Mouse (Mus musculus) midbrain, postnatal 0 days (tissue): ENCODE results near the gene Cwc25. TPM values are rescaled to one million over a fixed set of nuclear protein-coding genes. Genes with fewer than 3 reads are reported as not detected.
"Not testable (repeated sequence)": the region's sequence is repeated elsewhere in the genome, so short reads cannot be mapped to it uniquely, and the experiment has no call there.

Source experiments
- ATAC-seq: fragments of 200-750 bp; cut with Nextera tagmentation; 2 replicates; pipeline ENCODE4 v1.8.0; 2017; ENCODE audit warnings: moderate number of reproducible peaks, mild to moderate bottlenecking, moderate TSS enrichment, moderate library complexity; ENCODE audit not compliant: low FRiP score
- DNase-seq: peaks from one replicate; pipeline ENCODE4 v3.0.0-alpha.2; 2015; ENCODE audit warnings: low spot score
- H3K27ac ChIP-seq: fragments of 300-500 bp; sonication (generic); 2 replicates; pipeline ENCODE4 v1.5.1; 2014; ENCODE audit warnings: low read depth, mild to moderate bottlenecking, low read length, mixed read lengths
- H3K27me3 ChIP-seq: fragments of 300-500 bp; sonication (generic); 2 replicates; pipeline ENCODE4 v1.6.1; 2014; ENCODE audit warnings: low read length, control low read depth, mixed read lengths; ENCODE audit not compliant: insufficient read depth
- H3K36me3 ChIP-seq: fragments of 300-500 bp; sonication (generic); 2 replicates; pipeline ENCODE4 v1.6.1; 2014; ENCODE audit warnings: low read length, control low read depth, mixed read lengths; ENCODE audit not compliant: insufficient read depth
- H3K4me1 ChIP-seq: fragments of 300-500 bp; sonication (generic); 2 replicates; pipeline ENCODE4 v1.6.1; 2014; ENCODE audit warnings: mild to moderate bottlenecking, control low read depth, antibody characterized with exemption, low read length, mixed read lengths; ENCODE audit not compliant: insufficient read depth
- H3K4me2 ChIP-seq: fragments of 300-500 bp; sonication (generic); 2 replicates; pipeline ENCODE4 v1.6.1; 2014; ENCODE audit warnings: low read depth, mild to moderate bottlenecking, low read length, mixed read lengths; ENCODE audit not compliant: poor library complexity, severe bottlenecking
- H3K4me3 ChIP-seq: fragments of 300-500 bp; sonication (generic); 2 replicates; pipeline ENCODE4 v1.5.1; 2014; ENCODE audit warnings: low read depth, mild to moderate bottlenecking, low read length, moderate library complexity
- H3K9ac ChIP-seq: fragments of 300-500 bp; sonication (generic); replicated peaks from 2 replicates; pipeline ENCODE4 v1.6.1; 2014; ENCODE audit warnings: mild to moderate bottlenecking, low read length, moderate library complexity, mixed read lengths; ENCODE audit not compliant: poor library complexity, severe bottlenecking
- H3K9me3 ChIP-seq: fragments of 300-500 bp; sonication (generic); 2 replicates; pipeline ENCODE4 v1.6.1; 2016; ENCODE audit warnings: low read length, control low read depth
- CTCF ChIP-seq: IDR thresholded peaks from 2 replicates; pipeline ENCODE4 v1.5.1; 2016; ENCODE audit warnings: antibody characterized with exemption, mild to moderate bottlenecking
- WGBS: fragments of 180-500 bp; shearing (Covaris S2); extraction: QIAGEN DNeasy Blood & Tissue Kit; methylation state at CpG from one replicate; pipeline ENCODE4 v1.1.7; 2014; 5-methylcytosine and 5-hydroxymethylcytosine counted together
- polyA plus RNA-seq: library from polyadenylated mRNA; unstranded; fragments of >200 nt; fragmentation: Nextera tagmentation; extraction: Ambion mirVana; gene quantifications from 2 replicates; pipeline ENCODE4 v1.2.1, GENCODE M21; 2015
- total RNA-seq: library from RNA; depleted of rRNA; stranded (reverse); fragments of >200 nt; gene quantifications from 2 replicates; pipeline ENCODE4 v1.2.3, GENCODE M21; 2014

The Cwc25 gene
- total and polyA plus RNA-seq, 2 experiments from 2014 or later = 12.0 to 16.0 TPM

DNA sequence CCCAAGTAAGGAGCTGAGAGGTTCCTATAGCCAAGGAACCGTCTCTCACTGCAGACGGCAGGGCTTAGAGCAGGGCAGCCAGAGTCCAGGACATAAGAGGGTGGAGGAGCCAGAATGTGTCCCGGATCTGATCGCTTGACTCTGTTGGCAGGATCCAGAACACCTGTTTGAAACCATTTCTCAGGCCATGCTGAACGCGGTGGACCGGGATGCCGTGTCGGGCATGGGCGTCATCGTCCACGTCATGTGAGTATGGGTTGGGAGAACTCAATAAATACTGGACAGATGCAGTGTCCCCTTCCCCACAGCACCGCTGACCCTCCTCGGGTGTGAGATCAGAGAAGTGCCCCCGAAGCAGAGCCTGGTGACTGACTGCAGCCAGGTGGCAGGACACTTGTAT lies 54.1 kb downstream of the Cwc25 start:
- ATAC-seq = no peak
- WGBS = 95% methylated on average over 15 of the region's 15 CpGs
- H3K36me3 ChIP-seq = peaks cover 36% of the 10 kb centered on the region

DNA sequence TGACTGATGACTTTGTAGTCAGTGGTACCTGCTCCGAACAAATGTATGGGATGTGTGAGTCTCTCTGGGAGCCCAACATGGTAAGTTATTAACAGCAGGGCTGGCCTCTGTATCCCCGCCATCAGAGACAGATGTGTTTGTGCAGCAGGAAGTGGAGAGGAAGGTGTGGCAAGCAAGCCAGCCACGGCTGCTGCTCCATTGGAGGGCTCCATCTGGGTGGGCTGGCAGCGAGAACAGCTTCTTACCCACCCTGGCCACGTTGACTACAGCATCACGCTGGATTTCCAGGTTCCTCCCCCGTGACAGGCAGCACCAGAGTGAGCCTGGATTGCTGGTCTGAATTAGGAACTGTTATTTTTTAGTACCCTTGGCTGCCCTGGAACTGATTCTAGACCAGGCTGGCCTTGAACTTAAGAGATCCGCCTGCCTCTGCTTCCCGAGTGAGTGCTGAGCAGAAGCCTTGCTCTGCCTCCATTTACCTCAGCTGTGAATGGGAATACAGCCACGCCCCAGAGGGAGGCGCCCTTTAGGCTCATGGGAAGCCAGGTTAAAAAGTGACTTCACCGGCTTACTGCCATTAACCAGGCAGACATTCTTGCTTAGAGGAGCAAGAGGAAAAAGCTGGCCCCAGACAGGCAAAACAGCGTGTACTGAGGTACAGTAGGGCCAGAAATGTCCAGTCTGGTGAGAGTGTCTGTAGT lies 55.0 kb downstream of the Cwc25 start:
- no peaks in the 10 kb centered on the region for H3K4me1 ChIP-seq
- no peaks in the 10 kb centered on the region for H3K9me3 ChIP-seq
- TF ChIP-seq CTCF = no peak
- H3K9ac ChIP-seq = no peak overlapping the region
- no peak overlapping the region for H3K27ac ChIP-seq
- WGBS = 87% methylated on average over 13 of the region's 13 CpGs
- peaks cover 40% of the 10 kb centered on the region for H3K36me3 ChIP-seq
- no peaks in the 10 kb centered on the region for H3K27me3 ChIP-seq
- H3K4me2 ChIP-seq = no peak overlapping the region
- DNase-seq (no peak), ATAC-seq (no peak)
- no peak overlapping the region for H3K4me3 ChIP-seq

More for the DNA sequence above, 54.1 kb downstream of the Cwc25 start:
- Histone ChIP-seq H3K4me2 (no peak overlapping the region), H3K4me3 (no peak overlapping the region), H3K4me1 (no peaks in the 10 kb centered on the region), H3K27ac (no peak overlapping the region), H3K27me3 (no peaks in the 10 kb centered on the region), H3K9me3 (no peaks in the 10 kb centered on the region), H3K9ac (no peak overlapping the region)
- DNase-seq = no peak
- TF ChIP-seq CTCF = no peak

DNA sequence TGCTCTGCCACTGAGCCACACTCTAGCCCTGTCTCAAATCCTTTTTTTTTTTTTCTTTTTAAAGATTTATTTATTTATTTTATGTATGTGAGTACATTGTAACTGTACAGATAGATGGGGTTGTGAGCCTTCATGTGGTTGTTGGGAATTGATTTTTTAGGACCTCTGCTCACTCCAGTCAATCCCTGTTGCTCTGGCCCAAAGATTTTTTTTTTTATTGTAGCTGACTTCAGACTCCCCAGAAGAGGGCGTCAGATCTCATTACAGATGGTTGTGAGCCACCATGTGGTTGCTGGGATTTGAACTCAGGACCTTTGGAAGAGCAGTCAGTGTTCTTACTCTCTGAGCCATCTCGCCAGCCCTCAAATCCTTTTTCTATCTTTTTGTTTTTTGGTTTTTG lies 56.3 kb downstream of the Cwc25 start:
- not testable (repeated sequence) for DNase-seq, H3K4me1 ChIP-seq, H3K27ac ChIP-seq, H3K4me2 ChIP-seq, H3K9me3 ChIP-seq, H3K27me3 ChIP-seq, H3K9ac ChIP-seq, ATAC-seq, H3K4me3 ChIP-seq
- H3K36me3 ChIP-seq = peaks cover 42% of the 10 kb centered on the region
- 82% methylated on average over 2 of the region's 2 CpGs for WGBS

DNA sequence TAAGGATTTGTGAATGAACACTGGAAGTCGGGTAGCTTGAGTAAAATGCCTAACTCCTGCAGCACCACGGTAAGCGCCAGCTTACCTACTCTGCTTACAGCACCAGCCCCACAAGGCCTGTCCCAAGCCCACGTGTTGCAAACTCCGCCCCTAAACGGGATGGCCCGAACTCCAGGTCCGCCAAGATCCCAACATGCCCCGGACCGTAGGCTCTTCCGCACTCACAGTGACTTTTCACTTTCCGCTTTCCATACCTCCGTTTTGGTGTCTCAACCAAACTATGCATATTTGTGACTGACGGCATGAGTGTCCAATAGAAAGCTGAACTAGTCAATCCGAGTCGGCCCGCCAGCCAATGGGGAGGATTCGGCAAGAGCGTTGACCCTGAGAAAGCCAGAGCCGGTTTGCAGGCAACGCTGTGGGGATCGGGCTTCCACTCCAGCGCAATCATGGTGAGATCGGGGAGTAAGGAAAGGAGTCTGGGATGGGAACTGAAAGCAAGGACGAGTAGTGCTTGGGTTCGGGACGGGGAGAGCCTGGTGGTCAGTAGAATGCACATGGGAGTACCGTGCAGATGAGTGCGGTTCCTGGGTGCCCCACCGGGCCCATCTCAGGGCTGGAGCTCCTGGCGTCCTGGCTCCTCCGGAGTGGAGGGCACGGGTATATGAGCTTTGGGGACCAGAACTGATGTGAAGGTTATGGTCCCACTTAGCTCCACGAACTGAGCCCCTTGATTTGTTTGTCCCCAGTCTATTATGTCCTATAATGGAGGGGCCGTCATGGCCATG lies 63.1 kb downstream of the Cwc25 start, which contains the start of gene Psmb3:
TSS of gene Psmb3 (plus strand) at position 361 of the 788 bp plus-strand sequence.
- Histone ChIP-seq H3K36me3 (peaks cover 19% of the 10 kb centered on the region), H3K27ac (peak within 1 kb of the TSS; percentile 86), H3K9ac (peak within 1 kb of the TSS; percentile 81), H3K4me1 (peaks cover 14% of the 10 kb centered on the region), H3K4me2 (peak within 1 kb of the TSS; percentile 83), H3K9me3 (no peaks in the 10 kb centered on the region), H3K4me3 (peak within 1 kb of the TSS; percentile 73), H3K27me3 (no peaks in the 10 kb centered on the region)
- ATAC-seq (peak; percentile 89), DNase-seq (peak; percentile 100)
- no peak for TF ChIP-seq CTCF
- WGBS = 1% methylated on average over 35 of the region's 35 CpGs

DNA sequence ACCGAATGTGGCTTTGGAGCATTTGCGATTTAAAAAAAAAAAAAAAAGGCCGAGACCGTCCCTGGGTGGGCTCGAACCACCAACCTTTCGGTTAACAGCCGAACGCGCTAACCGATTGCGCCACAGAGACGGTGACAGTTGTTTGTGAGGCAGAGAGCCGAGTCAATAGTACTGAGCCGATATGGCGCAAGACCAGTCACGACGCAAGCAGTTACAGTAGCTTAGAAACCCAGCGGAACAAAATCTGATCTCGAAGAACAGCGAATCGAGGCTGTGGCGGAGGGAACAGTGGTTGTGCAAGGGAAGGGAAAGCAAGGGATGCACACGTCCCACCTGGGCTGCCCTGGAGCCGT lies 64.0 kb downstream of the Cwc25 start:
- peak overlapping the region; percentile 83 for H3K4me2 ChIP-seq
- peak overlapping the region; percentile 70 for H3K9ac ChIP-seq
- peaks cover 14% of the 10 kb centered on the region for H3K4me1 ChIP-seq
- ATAC-seq (peak; percentile 38; the same call in 1 of the 2 replicates), DNase-seq (peak; percentile 87)
- H3K27ac ChIP-seq = peak overlapping the region; percentile 81
- no peak for TF ChIP-seq CTCF
- no peaks in the 10 kb centered on the region for H3K27me3 ChIP-seq
- peaks cover 15% of the 10 kb centered on the region for H3K36me3 ChIP-seq
- peak overlapping the region; percentile 73 for H3K4me3 ChIP-seq
- WGBS = under 1% methylated on average over 24 of the region's 24 CpGs
- H3K9me3 ChIP-seq = no peaks in the 10 kb centered on the region
